Mouse (Mus musculus) cerebellum, adult 2 months (tissue): ENCODE data around the gene Map3k14.

Experiments
- CTCF ChIP-seq: fragments of 200-500 bp; IDR thresholded peaks from 2 replicates; pipeline ENCODE4 v1.5.1; 2011; ENCODE audit warnings: low read depth, mild to moderate bottlenecking, control low read depth, low read length, moderate library complexity, borderline replicate concordance; ENCODE audit not compliant: insufficient read depth
- POLR2A ChIP-seq: fragments of 200-500 bp; IDR thresholded peaks from 2 replicates; pipeline ENCODE4 v1.6.1; 2011; ENCODE audit warnings: low read length, control low read depth, borderline replicate concordance; ENCODE audit not compliant: insufficient read depth

DNA sequence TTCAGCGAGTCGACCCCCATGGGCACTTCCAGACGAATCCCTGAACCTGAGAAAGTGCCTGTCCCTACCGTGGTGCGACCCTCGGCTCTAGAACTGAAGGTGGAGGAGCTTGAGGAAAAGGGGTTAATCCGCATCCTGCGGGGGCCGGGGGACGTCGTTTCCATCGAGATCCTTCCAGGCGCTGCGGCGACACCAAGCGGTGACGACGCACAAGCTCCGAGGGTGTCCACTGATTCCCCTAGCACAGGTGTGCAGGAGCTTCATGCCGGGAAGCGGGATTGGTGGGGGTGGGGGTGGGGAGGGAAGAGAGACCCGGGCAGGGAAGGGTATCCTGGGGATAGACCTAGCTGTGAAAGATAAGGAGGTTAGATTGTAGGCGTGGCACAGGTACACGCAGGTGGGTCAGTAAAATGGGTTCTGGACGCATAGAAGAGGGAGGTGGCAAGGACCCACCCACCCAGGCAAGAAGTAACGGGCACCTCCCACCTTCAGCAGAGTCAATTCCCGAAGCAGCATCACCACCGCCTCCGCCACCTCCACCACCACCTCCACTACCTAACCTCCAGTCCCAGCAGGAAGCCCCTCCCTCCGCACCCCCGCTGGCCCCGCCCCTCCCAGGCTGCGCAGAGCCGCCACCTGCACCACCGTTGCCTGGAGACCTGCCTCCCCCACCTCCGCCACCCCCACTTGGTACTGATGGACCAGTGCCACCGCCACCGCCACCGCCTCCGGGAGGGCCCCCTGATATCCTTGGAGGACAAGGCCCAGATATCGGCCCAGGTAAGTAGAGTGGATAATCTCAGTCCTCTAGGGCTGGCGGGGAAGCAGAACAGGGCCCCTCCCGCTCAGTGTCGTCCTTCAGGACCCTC lies 74.1 kb downstream of the Map3k14 start:
- peak; percentile 59 for TF ChIP-seq CTCF
- peak; percentile 28; the same call in 1 of the 2 replicates for TF ChIP-seq POLR2A
